Mouse (Mus musculus) embryonic facial prominence, embryonic 10.5 days (tissue): Measurements from ENCODE around the gene Gigyf1. TPM values are rescaled to one million over a fixed set of nuclear protein-coding genes. Genes with fewer than 3 reads are reported as not detected.

ENCODE experiments used
- DNase-seq: peaks from one replicate; pipeline ENCODE4 v3.0.0-alpha.2; 2017; ENCODE audit warnings: low spot score
- H3K27ac ChIP-seq: fragments of 300-500 bp; sonication (generic); replicated peaks from 2 replicates; pipeline ENCODE4 v1.5.1; 2016; ENCODE audit warnings: mild to moderate bottlenecking
- H3K27me3 ChIP-seq: fragments of 300-500 bp; sonication (generic); replicated peaks from 2 replicates; pipeline ENCODE4 v1.6.1; 2016; ENCODE audit warnings: low read depth, mild to moderate bottlenecking; ENCODE audit not compliant: poor library complexity, severe bottlenecking
- H3K36me3 ChIP-seq: fragments of 300-500 bp; sonication (generic); replicated peaks from 2 replicates; pipeline ENCODE4 v1.6.1; 2016; ENCODE audit warnings: mild to moderate bottlenecking, moderate library complexity
- H3K4me1 ChIP-seq: fragments of 300-500 bp; sonication (generic); 2 replicates; pipeline ENCODE4 v1.6.1; 2016
- H3K4me3 ChIP-seq: fragments of 300-500 bp; sonication (generic); 2 replicates; pipeline ENCODE4 v1.5.1; 2016; ENCODE audit warnings: mild to moderate bottlenecking, moderate library complexity
- H3K9me3 ChIP-seq: fragments of 300-500 bp; sonication (generic); 2 replicates; pipeline ENCODE4 v1.6.1; 2016; ENCODE audit warnings: mild to moderate bottlenecking
- WGBS: fragments of 180-500 bp; shearing (Covaris S2); methylation state at CpG from one replicate; pipeline ENCODE4 v1.1.7; 2016; 5-methylcytosine and 5-hydroxymethylcytosine counted together
- polyA plus RNA-seq: library from polyadenylated mRNA; unstranded; fragments of >200 nt; fragmentation: Nextera tagmentation; extraction: Ambion mirVana; gene quantifications from 2 replicates; pipeline ENCODE4 v1.2.1, GENCODE M21; 2016

Gene Gigyf1
- polyA plus RNA-seq, 1 experiment from 2014 or later: 15.3 TPM

DNA sequence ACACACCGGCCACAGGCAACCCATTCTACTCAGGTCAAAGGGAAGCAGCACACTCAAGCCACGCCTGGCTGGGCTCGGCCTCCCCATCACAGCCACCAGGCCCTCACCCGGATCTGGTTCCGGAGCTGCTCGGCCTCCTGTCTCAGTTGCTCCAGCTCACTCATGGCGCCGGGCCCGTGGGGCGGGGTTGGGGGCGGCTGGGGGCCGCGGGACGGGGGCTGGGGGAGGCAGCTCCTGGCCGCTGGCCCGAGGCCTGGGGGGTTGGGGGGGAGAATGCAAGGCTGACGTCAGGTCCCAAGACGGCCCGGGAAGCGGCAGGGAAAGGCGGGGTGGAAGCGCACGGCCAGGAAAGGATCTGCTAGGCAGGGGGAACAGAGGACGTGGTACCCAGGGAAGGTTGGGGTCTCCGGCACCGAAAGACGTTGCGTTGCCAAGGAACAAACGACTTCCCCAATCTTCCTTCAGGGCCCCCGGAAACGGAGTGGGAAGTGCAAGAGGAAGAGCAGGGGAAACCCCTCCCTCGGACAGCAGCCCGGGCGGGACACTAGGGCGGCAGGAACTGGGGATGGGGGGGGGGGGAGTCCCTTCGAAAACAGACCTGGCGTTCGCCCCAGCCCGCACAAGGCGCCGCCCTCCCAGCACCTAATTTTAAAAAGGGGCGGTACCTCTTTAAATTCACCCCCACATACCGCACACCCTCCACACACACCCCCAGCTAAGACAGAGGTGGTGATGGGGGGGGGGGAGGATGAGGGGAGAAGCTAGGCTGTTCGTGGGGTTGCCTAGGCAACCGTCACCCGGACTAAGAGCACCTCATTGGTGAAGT is 12.5 kb downstream of the Gigyf1 start:
- Histone ChIP-seq H3K9me3 (no peaks in the 10 kb centered on the region), H3K27me3 (no peaks in the 10 kb centered on the region), H3K4me3 (peak overlapping the region; percentile 89), H3K4me1 (peaks cover 56% of the 10 kb centered on the region), H3K27ac (peak overlapping the region; percentile 98), H3K36me3 (peaks cover 48% of the 10 kb centered on the region)
- WGBS: 1% methylated on average over 46 of the region's 46 CpGs
- peak; percentile 72 for DNase-seq

DNA sequence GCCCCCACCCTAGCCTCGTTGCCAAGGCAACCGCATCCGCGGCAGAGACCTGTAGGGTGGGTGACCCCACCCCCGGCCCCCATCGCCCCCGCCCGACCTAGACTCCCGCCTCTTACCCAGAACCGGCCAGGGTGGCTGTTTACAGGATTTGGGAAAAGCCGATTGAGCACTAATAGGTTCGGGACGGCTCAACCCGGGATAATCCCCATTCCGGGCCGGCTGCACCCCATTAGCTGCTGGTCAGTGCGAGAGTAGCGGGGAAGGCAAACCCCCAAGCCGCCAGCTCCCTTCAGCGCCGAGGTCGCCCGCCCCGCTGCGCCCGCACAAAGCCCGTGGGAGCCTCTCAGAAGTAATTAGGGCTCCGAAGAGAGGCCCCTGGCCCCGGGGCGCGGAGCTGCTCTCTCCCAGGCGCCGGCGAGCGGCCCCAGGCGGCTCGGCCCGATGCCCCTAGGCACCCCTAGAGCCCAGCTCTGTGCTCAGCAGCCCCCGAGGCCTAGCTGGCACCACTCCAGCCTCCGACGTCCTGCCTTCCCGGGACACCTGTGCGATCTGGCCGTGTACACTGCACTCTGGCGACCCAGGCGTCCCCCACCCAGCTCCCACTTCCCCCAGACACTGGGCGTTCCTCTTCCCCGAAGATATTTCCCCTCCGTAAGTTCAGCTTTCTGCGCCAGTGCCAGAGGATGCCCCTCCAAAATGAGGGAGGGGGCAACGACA is 13.2 kb downstream of the Gigyf1 start:
- under 1% methylated on average over 51 of the region's 51 CpGs for WGBS
- no peaks in the 10 kb centered on the region for H3K27me3 ChIP-seq

DNA sequence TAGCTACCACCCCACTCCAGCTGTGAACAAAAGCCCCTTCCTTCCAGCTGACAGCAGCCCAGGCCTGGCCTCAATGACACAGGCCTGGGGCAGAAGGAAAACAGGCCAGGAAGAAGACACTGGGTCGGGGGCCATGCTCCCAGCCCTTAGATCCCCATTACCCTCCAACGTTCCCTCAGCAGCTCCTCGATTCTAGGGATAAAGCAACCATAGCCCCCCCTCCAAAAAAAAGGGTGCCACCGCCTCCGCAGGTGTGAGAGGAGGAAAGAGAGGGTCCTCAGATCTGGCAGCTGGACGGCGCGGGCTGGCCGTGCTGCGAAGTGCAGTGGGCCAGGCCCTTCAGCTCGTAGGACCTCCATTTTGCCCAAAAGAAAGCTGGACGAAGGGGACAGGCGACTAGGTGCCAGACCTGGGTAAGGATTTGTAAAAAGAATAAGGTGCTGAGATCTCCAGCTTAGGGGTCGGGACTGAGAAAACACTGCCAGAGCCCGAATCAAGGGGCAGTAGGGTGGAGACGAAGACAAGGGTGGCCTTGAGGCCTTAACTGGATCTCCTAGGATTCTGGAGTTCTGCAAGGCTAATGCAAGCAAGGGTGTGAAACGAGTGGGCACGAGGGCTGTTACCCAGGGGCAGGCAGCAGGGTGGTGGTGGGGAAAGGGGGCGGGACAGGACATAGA is 13.9 kb downstream of the Gigyf1 start:
- Histone ChIP-seq H3K27ac (peak overlapping the region; percentile 98), H3K4me3 (peak overlapping the region; percentile 89), H3K9me3 (no peaks in the 10 kb centered on the region), H3K27me3 (no peaks in the 10 kb centered on the region), H3K36me3 (peaks cover 34% of the 10 kb centered on the region), H3K4me1 (peaks cover 47% of the 10 kb centered on the region)
- WGBS: 1% methylated on average over 19 of the region's 19 CpGs
- peak; percentile 60 for DNase-seq

More for the DNA sequence above, 13.2 kb downstream of the Gigyf1 start:
- Histone ChIP-seq H3K27ac (peak overlapping the region; percentile 98), H3K4me1 (peaks cover 50% of the 10 kb centered on the region), H3K4me3 (peak overlapping the region; percentile 89), H3K9me3 (no peaks in the 10 kb centered on the region), H3K36me3 (peaks cover 41% of the 10 kb centered on the region)
- peak; percentile 87 for DNase-seq

DNA sequence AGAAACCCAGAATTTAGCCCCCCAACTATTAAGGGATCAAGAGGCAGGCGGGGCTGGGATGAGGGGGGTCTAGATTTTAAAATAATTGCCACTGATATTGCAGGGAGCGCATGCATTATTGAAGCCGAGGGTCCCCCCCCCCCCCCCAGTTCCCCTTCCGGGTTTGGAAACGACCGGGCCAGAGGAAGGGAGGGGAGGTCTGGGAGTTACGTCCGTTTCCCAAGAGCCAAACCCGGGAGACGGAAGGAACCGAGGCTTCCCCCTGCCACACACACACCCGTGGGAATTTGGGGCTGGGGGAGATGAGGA is 14.4 kb downstream of the Gigyf1 start:
- under 1% methylated on average over 12 of the region's 12 CpGs for WGBS
- no peak for DNase-seq
- Histone ChIP-seq H3K27ac (peak overlapping the region; percentile 98), H3K27me3 (no peaks in the 10 kb centered on the region), H3K4me3 (peak overlapping the region; percentile 89), H3K4me1 (peaks cover 44% of the 10 kb centered on the region), H3K36me3 (peaks cover 29% of the 10 kb centered on the region), H3K9me3 (no peaks in the 10 kb centered on the region)

DNA sequence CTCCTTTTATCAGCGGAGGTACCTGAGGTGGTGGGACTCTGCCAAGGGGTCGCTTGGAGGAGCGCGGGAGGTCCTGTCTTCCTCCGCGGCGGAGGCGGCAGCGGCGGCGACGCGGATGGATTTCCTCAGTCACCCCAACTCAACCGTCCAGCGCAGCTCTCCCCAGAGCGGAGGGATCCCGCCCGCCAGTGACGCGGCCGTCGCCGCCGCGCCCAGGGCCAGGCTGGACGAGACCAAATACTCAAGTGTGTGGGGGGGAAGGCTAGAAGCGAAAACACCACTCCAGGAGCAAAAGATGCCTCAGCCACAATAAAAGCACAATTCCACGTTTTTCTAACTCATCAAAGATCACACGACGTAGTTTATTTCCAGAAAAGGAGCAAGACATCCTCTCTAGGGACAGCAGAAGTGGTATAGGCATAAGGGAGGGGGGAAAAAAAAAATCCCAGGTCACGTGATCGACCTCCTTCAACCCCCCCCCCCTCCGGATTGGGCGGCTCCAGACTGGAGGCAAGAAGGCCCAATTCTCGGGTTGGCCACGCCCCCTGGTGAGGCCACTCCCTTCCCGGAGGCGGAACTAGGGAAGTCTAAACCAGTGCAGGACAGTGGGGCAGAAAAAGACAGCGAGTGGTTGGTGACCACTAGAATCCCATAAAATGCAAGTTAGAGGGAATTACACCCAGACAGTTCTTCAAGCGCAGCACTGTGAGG is 14.9 kb downstream of the Gigyf1 start, which contains the start of the genes Epo and Gnb2:
Gene Epo (minus strand): TSS at position 126 of the 711 bp plus-strand sequence.
Gene Gnb2 (minus strand): TSS at position 394 of the 711 bp plus-strand sequence.
- under 1% methylated on average over 40 of the region's 40 CpGs for WGBS

DNA sequence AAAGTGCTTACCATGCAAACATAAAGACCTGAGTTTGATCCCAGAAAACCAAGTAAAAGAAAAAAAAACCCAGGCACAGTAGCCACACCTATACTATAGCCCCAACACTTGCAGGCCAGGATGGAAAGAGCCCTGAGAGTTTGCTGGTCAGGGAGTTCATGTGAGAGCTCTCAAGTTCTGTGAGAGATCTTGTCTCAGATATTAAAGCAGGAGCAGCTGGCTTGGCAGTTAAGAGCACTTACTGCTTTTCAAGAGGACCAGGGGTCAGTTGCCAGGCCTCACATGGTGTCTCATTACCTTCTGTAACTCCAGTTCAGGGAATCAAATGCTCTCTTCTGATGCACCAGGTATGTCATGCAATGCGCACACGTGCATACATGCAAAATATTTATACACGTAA is 16.4 kb downstream of the Gigyf1 start:
- H3K9me3 ChIP-seq: no peaks in the 10 kb centered on the region
- DNase-seq: no peak
- no peak overlapping the region for H3K4me3 ChIP-seq
- peaks cover 34% of the 10 kb centered on the region for H3K4me1 ChIP-seq
- peaks cover 9% of the 10 kb centered on the region for H3K36me3 ChIP-seq
- no peak overlapping the region for H3K27ac ChIP-seq
- H3K27me3 ChIP-seq: no peaks in the 10 kb centered on the region
- 90% methylated on average over 3 of the region's 3 CpGs for WGBS

More for the DNA sequence above, 14.9 kb downstream of the Gigyf1 start, which contains the start of the genes Epo and Gnb2:
- H3K36me3 ChIP-seq: peaks cover 24% of the 10 kb centered on the region
- H3K9me3 ChIP-seq: no peaks in the 10 kb centered on the region
- peak; percentile 98 for DNase-seq
- no peaks in the 10 kb centered on the region for H3K27me3 ChIP-seq
- H3K4me3 ChIP-seq: peak within 1 kb of the TSS; percentile 89
- H3K4me1 ChIP-seq: peaks cover 44% of the 10 kb centered on the region
- H3K27ac ChIP-seq: peak within 1 kb of the TSS; percentile 98

DNA sequence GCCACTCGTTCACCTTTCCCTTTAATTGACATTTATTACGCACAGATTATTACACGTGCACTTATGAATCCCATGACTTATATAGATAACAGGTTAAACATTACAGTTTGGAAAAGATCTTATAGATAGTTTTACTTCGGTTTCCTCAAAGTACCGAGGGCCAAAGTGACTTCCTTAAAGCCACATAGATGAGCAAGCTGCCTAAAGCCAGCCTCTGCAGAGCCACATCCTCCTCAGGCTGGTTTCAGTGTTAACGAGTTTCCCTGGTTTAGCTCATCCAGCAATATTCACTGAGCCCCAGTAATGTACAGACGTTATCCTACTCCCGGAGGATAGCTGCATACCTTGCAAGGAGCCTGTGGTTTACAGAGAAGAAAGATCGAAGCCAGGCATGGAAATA is 17.0 kb downstream of the Gigyf1 start:
- no peak overlapping the region for H3K27ac ChIP-seq
- DNase-seq: no peak
- 82% methylated on average over 9 of the region's 9 CpGs for WGBS

DNA sequence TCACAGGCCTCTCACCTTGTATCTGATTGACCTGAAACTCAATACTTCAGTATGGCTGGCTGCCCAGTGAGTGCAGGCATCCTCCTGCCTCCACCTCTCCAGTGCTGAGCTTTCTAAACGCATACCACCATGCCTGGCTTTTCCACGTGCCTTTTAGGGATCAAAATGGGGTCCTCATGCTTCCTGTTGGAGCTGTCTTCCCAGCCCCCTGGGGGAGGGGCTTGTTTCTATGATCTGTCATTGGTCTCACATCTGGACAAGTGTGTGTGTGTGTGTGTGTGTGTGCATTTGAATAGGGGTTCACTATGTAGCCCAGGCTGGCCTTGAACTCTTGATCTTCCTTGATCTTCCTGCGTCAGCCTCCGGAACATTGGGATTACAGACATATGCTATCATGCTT is 19.1 kb downstream of the Gigyf1 start:
- 55% methylated on average over 4 of the region's 4 CpGs for WGBS
- Histone ChIP-seq H3K4me3 (no peak overlapping the region), H3K36me3 (no peaks in the 10 kb centered on the region), H3K9me3 (no peaks in the 10 kb centered on the region), H3K27ac (no peak overlapping the region), H3K27me3 (no peaks in the 10 kb centered on the region), H3K4me1 (peaks cover 7% of the 10 kb centered on the region)
- no peak for DNase-seq

More for the DNA sequence above, 17.0 kb downstream of the Gigyf1 start:
- Histone ChIP-seq H3K9me3 (no peaks in the 10 kb centered on the region), H3K36me3 (peaks cover 3% of the 10 kb centered on the region), H3K4me1 (peaks cover 28% of the 10 kb centered on the region), H3K4me3 (no peak overlapping the region), H3K27me3 (no peaks in the 10 kb centered on the region)

DNA sequence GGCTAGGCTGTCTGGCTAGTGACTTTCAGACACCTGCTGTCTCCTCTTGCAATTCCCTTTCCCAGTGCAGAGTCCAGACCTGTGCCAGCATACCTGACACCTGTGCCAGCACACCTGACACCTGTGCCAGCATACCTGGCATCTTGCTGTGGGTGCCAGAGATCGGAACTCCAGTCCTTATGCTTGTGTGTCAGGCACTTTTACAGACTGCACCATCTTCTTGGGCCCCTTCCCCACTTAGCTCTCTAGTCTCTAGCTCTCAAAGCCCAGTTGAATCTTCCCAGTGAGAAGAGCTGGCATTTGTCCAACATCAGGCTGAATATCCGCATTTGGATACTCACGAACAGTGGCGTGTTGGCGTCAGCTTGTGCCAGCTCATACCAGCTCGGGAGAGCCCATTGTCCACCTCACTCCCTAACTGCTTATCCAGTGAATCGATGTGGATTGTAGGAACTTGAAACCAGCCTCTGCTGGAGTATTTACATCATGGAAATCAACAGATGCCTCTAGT is 21.0 kb downstream of the Gigyf1 start:
- H3K9me3 ChIP-seq: no peaks in the 10 kb centered on the region
- H3K4me1 ChIP-seq: no peaks in the 10 kb centered on the region
- H3K27ac ChIP-seq: no peak overlapping the region
- 82% methylated on average over 7 of the region's 7 CpGs for WGBS
- no peak for DNase-seq
- H3K36me3 ChIP-seq: no peaks in the 10 kb centered on the region
- no peaks in the 10 kb centered on the region for H3K27me3 ChIP-seq
- H3K4me3 ChIP-seq: no peak overlapping the region

DNA sequence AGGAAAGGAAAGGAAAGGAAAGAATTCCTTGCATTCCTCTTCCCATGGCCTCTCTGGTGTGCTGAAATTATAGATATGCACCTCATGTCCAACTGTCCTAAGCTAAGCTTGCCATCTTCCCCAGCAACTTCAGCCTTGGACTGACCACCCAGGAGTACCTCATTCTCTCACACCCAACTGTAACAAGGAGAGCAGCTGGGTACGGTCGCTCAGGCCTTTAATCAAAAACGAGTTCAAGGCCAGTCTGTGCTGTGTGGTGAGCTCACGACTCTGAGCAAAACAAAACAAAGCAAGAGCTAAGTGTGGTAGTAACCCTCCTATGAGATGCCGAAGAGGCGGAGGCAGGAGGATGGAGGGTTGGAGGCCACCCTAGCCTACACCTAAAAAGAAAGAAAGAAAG is 22.6 kb downstream of the Gigyf1 start:
- 74% methylated on average over 6 of the region's 6 CpGs for WGBS
- H3K27me3 ChIP-seq: no peaks in the 10 kb centered on the region
- no peaks in the 10 kb centered on the region for H3K9me3 ChIP-seq
- DNase-seq: no peak
- no peaks in the 10 kb centered on the region for H3K4me1 ChIP-seq
- no peak overlapping the region for H3K27ac ChIP-seq
- no peaks in the 10 kb centered on the region for H3K36me3 ChIP-seq
- H3K4me3 ChIP-seq: no peak overlapping the region

DNA sequence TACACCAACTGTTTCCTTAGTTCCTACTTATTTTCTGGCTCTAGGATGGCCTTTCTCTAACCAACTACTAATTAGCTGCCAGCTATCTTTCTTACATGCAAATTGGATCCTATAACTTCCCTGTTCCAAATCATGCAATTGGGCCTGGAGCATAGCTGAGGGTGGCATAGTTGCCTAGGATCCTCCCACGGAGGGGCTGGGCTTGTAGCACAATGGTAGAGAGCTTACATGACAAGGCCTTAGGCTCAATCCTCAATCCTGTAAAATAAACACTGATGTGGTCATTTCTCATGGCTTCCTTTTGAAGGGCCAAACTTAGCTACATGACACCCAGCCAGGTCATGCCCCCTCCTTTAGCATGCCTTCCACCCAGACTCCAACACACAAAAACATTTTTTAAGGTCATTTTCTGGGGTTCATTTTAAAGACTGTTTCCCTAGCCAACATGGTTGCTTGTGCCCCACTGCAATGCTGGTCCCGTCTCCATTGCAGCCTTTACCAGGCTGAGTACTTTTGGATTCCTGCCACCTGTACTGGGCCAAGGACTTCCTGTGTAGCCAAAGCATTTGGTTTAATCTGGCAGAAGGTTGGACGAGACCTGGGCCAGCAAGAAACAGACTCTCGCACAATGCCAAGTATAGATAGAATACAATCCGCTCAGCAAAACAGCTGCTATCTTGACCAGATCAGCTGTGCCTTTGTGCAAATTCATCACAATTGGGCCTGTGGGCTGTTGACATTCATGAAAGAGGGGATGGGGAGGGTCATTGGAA is 23.6 kb downstream of the Gigyf1 start:
- Histone ChIP-seq H3K36me3 (no peaks in the 10 kb centered on the region), H3K4me1 (no peaks in the 10 kb centered on the region), H3K27ac (no peak overlapping the region), H3K9me3 (no peaks in the 10 kb centered on the region), H3K27me3 (no peaks in the 10 kb centered on the region), H3K4me3 (no peak overlapping the region)
- 80% methylated on average over 5 of the region's 5 CpGs for whole genome bisulfite sequencing
- DNase-seq: no peak
